Mouse (Mus musculus): ENCODE data around the gene Tmbim1.
"Not testable (repeated sequence)": the region's sequence is repeated elsewhere in the genome, so short reads cannot be mapped to it uniquely, and the experiment has no call there.

The Tmbim1 gene

GRCm38 (mm10) chr1:74305522-74305921, at the start of gene Tmbim1:
Tmbim1 (minus strand) TSS chr1:74305622.
- no peak for DNase-seq (ENCODE audit: low spot score)

- DNase-seq (ENCODE audit: low spot score) = no peak
These were observed 48.2 kb upstream of the Tmbim1 start for GRCm38 (mm10) chr1:74353453-74354229.

- DNase-seq (ENCODE audit: low spot score) = no peak
These were observed 47.2 kb upstream of the Tmbim1 start for GRCm38 (mm10) chr1:74352532-74353096.

DNA sequence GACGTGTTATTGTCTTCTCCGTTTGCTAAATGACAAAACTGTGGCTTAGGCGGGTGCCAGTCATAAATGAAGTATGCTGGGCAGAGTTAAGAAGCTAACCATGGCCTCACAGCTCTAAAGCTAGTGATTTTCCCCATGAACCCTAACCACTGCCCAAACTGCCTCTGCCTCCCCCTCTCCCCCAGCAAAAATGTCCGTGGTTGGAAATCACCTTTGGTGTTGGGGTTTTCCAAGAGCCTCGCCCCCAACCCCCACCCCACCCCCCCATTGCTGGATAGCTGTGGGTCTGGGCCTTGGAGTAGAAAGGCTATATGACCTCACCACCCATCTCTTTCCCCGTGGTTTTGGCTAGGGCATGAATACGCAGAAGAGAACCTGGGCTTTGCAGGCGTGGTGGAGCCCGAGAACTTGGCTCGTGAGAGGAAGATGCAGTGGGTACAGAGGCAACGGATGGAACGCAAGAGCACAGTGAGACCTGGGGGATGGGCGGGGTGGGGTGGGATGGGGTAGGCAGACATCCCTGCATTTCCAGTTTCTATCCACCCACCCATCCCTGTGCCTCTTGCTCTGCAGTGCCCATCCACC, 45.9 kb upstream of the Tmbim1 start:
- no peak for DNase-seq (ENCODE audit: low spot score)

DNA sequence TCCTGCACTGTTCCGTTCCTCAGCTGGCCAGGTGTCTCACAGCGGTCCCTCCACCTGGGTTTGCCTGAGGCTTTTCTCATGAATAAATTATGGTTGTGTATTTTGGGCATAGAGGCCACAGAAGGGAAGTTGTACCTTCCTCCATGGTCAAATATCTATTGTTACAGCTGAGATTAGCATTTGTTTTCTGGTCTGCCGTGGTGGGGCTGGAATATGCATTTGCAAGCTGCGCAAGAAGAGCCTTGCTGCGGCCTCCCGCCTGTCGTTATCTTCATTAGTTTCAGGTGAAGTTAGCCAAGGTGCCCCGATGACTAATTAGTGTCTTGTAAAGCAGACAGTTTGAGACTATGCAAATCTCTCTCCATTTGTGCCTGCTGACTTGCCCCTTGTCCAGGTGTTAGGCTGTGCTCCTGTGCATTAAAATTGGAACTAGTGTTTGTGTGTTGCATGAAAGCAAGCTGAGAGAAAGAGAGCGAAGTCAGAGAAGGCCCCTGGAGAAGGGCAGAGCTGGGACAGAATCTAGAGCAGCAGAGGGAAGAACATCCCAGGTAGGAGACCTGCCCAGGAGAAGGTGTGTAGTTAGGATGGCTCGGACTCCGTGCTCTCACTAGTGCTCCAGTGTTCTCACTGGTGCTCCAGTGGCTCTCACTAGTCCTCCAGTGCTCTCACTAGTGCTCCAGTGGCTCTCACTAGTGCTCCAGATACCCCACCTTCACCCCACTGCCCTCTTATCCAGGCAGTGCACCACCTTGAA, 38.9 kb upstream of the Tmbim1 start:
- no peak for DNase-seq (ENCODE audit: low spot score)

- DNase-seq (ENCODE audit: low spot score) = no peak
These were observed 37.7 kb upstream of the Tmbim1 start for GRCm38 (mm10) chr1:74343161-74343560.

DNA sequence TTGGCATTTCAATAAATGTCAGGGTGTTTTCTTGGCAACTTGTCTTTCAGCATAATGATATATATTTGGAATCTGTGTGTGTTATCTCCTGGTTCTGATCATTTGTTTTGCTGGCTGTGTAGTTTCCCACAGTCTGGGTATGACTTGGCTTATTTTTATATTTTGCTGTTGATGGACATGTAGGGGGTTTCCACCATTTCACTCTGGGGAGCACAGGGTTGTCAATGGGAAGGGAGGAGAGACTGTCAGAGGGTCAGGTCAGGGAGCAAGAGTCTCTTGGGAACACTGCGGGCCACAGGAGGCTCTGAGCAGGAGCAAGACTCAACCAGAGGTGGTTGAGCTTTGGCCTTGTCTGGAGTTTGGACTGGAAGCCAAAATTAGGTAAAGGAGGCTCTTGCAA, 36.9 kb upstream of the Tmbim1 start:
- DNase-seq (ENCODE audit: low spot score) = no peak

- DNase-seq (ENCODE audit: low spot score) = no peak
These were observed 36.5 kb upstream of the Tmbim1 start for GRCm38 (mm10) chr1:74341898-74342297.

GRCm38 (mm10) chr1:74340992-74341391, 35.6 kb upstream of the Tmbim1 start:
- not testable (repeated sequence) for DNase-seq (ENCODE audit: low spot score)

- peak; percentile 22 for DNase-seq (ENCODE audit: low spot score)
These were observed 34.9 kb upstream of the Tmbim1 start for GRCm38 (mm10) chr1:74340361-74340764.

DNA sequence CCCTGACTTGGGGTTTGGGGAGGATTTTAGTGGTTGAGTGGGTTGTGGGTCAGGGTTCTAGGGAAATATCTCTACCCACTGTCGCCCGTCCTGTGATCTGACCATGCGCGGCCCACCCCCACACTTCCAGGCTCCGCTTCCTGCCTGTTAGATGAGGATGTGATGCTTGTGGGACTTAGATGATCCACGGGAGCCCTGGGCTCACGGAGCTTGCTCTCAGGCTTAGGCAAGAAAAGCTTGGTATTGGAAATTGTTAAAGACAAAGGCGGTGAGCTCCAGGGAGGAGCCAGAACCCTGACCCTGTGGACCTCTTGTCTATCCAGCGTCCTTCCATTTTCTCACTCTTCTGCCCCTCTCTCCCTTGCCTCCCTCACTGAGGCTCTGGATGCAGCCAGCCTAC, 34.5 kb upstream of the Tmbim1 start:
- DNase-seq (ENCODE audit: low spot score) = no peak

DNA sequence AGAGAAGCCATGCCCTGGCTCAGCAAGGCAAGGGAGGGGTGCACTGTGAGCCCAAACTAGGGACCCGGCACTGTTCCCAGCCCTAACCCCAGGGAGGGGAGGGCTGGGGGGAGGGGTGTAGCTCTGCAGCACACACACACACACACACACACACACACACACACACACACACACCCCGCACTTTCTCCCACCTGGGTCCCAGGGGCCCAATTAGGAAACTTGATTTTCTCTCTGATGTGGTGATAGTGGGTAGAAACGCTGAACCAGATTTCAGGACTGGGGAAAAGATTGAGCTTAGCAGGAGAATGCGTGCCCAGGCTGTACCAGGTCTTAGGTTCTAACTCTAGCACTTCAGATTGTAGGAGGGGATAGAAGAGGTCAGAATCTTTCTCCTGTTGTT, 33.2 kb upstream of the Tmbim1 start:
- no peak for DNase-seq (ENCODE audit: low spot score)

GRCm38 (mm10) chr1:74338013-74338412, 32.6 kb upstream of the Tmbim1 start:
- no peak for DNase-seq (ENCODE audit: low spot score)

DNA sequence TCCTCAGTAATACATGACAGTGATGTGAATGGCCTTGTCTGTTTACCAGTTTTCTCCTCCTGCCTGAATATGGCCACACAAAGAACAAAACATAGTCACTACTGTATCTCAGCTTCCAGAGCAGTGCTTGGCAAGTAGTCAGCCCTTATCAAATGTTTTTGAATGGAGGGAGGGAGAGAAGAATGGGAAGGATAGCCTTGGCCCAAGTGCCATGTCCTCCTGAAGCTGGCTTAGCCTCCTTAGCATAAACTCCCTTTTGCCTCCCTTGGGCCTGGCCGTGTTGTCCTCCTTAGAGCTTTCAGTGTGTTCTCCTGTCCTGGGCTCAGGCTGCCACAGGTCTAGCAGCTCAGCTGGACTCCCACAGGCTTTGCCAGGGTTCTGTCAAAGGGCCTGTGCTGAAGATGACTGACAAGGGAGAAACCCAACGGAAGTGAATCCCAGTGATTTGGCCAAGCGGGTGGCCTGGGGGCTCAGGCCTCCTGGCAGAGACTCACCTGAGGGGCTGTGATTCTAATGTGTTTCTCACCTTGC, 31.9 kb upstream of the Tmbim1 start:
- no peak for DNase-seq (ENCODE audit: low spot score)

- no peak for DNase-seq (ENCODE audit: low spot score)
These were observed 30.2 kb upstream of the Tmbim1 start for GRCm38 (mm10) chr1:74335436-74336170.

DNA sequence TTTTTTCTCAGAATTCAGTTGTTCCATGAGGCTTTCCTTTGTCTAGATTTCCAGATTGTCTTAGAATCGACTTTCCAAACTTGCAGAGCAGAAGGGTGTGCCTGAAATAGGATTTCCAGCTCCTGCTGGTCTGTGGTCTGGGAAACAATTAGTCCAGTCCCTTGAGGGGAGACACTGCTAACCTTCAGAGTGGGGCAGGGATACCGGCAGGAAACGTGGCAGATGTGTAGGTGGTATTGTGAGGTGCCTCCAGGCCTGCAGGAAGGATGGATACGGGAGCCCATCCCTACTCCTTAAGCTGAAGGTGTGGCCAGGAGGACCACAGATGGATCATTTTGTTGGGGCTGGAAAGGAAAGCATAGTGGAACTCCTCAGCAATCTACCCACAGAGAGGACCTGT, 29.6 kb upstream of the Tmbim1 start:
- DNase-seq (ENCODE audit: low spot score) = no peak

- no peak for DNase-seq (ENCODE audit: low spot score)
These were observed 29.2 kb upstream of the Tmbim1 start for GRCm38 (mm10) chr1:74334607-74335006.

DNA sequence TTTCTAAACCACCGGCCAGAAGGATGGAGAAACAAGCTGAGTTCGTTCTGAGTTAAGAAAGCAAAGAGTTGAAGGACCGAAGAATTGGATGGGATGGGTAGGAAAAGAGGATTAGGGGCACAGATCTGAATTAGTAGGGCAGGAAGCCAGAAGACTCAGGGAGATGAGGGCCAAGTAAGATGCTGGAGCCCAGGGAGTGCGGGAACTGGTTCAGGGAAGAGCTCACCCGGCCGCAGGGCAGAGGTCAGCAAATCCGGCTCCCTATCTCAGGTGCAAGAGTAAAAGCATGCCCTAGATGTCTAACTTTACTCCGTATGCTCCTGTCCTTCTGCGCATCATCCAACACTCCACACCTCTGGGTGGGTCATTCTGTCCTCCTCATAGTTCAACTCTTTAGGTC, 27.5 kb upstream of the Tmbim1 start:
- no peak for DNase-seq (ENCODE audit: low spot score)

GRCm38 (mm10) chr1:74332241-74332763, 26.9 kb upstream of the Tmbim1 start:
- peak; percentile 97 for DNase-seq (ENCODE audit: low spot score)

DNA sequence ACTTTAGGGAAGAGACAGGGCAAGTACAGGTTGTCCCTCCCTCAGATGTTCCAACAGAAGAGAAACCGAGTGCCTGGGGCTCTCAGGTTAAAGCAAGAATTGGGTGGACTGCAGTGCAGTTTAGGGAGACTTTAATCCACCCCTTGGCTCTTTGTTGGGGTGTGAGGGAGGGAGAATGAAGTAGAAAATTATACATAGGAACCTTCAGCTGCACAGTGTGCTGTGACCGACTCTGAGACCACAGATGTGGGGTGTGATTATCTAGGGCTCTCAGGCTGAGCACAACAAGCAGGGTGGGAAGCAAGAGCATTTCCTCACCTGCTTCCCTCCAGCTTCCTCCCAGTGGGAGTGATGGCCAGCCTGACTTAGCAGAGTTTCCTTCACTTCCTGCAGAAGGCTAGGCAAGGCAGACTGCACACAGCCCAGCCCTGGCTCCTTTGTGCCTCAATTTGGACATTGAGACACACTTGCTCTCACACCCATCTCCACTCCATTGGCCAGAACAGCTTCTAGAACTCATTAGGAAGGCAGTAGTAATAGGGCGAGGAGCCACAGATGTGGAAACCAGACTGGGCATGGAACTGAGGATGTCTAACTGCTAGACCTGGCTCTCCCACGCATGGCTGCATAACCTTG, 25.7 kb upstream of the Tmbim1 start:
- DNase-seq (ENCODE audit: low spot score) = peak; percentile 16

DNA sequence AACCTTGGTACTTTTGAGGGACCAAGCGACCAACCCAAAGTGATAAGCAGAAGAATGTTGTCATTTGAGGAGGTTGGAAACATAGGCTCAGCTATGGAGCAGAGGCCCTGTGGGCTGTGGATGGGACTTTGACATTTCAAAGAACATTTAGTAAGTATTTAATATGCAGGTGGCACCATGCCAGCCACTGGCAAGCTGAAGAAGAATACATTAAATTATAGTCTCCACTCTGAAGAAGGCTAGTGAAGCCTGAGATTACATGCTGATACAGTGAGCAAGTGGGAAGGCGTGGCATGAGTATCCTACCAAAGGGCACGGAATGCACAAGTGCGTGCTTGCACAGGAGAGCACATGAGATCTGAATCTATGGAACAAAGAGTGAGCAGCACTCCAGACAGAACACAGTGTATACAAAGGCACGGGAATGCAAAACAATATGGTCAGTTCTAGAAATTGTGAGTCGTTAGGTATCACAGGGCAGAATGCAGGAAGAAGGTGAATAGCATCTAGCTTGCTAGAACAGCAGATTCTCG, 24.5 kb upstream of the Tmbim1 start:
- DNase-seq (ENCODE audit: low spot score) = peak; percentile 17

All from lung, postnatal 25 days (tissue).